Mouse (Mus musculus) ES-E14 (cell line): ENCODE results near the gene F8a.
"Not testable (repeated sequence)": the region's sequence is repeated elsewhere in the genome, so short reads cannot be mapped to it uniquely, and the experiment has no call there.

Experiments
- CHD2 ChIP-seq: IDR thresholded peaks from 2 replicates; pipeline ENCODE4 v1.6.1; 2014; ENCODE audit warnings: mild to moderate bottlenecking, low read depth, low read length, inconsistent platforms
- HCFC1 ChIP-seq: IDR thresholded peaks from 2 replicates; pipeline ENCODE4 v1.6.1; 2012; ENCODE audit warnings: low read length, inconsistent platforms, borderline replicate concordance; ENCODE audit not compliant: insufficient read depth
- MAFK ChIP-seq: IDR thresholded peaks from 2 replicates; pipeline ENCODE4 v1.6.1; 2014; ENCODE audit warnings: mild to moderate bottlenecking, low read depth, low read length, inconsistent platforms; ENCODE audit not compliant: insufficient read depth
- ZC3H11A ChIP-seq: IDR thresholded peaks from 2 replicates; pipeline ENCODE4 v1.6.1; 2012; ENCODE audit warnings: low read depth, mild to moderate bottlenecking, inconsistent platforms, low read length, borderline replicate concordance
- ZNF384 ChIP-seq: IDR thresholded peaks from 2 replicates; pipeline ENCODE4 v1.6.1; 2012; ENCODE audit warnings: low read depth, low read length, inconsistent platforms

GRCm38 (mm10) chrX:73262428-73262827 is 34.3 kb downstream of the F8a start:
- TF ChIP-seq MAFK, HCFC1, ZNF384, CHD2, ZC3H11A: not testable (repeated sequence)
